Mouse (Mus musculus): ENCODE data around the gene Ttc26.
"Not testable (repeated sequence)": the region's sequence is repeated elsewhere in the genome, so short reads cannot be mapped to it uniquely, and the experiment has no call there.

The Ttc26 gene

GRCm38 (mm10) chr6:38356661-38357433 lies 24.4 kb upstream of the Ttc26 start:
- not testable (repeated sequence) for DNase-seq (ENCODE audit: low read depth, low spot score)

DNA sequence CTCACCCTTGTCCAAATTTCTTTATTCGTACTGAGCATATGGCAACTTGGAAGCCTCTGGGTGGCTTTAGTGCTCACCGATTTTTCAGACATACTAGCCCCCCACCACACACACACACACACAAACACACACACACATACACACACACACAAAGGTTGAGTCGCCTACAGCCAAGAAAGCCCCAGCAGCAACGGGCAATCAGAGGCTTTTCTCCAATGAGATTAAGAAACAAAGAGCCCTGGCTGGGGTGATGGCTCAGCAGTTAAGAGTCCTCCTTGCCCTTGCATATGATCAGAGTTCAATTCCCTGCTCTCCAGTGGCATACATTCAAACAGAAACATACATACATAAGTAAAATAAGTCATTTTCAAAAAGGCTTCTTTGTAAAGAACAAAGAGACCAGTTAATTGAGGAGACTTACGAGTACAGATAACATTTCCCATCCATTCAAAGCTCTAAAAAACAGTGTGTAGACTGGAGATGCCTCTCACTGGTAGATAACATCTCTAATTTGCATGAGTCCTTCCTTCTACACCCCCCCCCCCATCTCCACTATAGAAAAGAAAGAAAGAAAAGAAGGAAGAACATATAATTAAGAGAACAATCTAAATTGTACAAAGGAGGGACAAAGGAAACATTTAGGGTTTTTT lies 23.5 kb upstream of the Ttc26 start:
- no peak for DNase-seq (ENCODE audit: low read depth, low spot score)

DNA sequence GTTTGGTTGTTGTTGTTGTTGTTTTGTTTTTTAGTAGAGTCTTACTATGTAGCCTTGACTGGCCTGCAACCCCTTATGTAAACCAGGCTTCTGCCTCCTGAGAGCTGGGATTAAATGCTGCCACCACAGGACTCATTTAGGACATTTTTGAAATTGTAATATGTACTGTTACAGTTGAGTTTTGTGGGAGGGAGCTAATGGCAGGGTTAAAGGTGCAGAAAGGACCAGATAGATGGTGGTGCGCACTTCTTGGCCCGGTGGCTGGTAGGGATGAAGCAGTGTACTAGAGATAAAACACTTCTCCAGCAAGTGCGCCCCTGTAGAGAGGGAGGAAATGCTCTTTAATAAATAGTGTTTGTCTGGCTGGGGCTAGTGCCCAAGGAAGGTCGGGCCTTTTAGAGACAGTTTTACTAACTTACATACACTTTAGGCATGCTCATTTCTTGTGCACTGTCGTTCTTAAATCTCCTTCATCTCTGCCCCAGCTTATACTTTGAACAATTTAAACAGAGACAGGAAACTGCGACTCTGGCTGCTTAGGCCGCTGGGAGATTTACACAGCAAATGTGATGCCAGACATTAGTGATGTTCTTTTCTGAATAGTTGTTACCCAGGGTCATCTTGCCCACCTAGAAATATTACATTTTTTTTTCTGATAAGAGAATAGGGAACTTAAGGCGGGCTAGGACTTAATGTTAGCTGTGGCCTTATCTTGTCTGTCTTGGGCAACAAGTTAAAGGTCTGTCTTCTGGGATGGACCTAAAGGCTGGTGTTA lies 22.8 kb upstream of the Ttc26 start:
- no peak for DNase-seq (ENCODE audit: low read depth, low spot score)

- DNase-seq (ENCODE audit: low read depth, low spot score) = not testable (repeated sequence)
Observed at GRCm38 (mm10) chr6:38359044-38359735, 22.1 kb upstream of the Ttc26 start.

- no peak for DNase-seq (ENCODE audit: low read depth, low spot score)
Observed at GRCm38 (mm10) chr6:38359736-38360499, 21.4 kb upstream of the Ttc26 start.

DNA sequence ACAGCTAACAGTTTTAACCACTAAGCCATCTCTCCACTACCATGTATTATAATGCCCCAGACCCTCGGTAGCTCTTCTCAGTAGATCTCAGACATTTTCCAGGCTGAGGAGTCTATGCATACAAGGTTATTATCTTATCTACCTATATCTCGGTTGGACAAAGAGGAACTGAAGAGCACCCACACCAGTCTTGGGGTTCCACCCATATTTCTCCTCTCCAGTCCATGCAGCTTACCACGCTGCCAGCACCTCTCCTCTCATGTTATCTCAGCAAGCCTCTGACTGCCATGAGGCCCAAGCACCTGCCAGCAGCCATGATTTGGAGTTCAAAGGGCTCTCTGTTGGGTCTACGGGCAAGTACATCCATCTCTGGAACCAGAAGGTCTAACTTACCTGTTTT lies 20.2 kb upstream of the Ttc26 start:
- DNase-seq (ENCODE audit: low read depth, low spot score) = no peak

DNA sequence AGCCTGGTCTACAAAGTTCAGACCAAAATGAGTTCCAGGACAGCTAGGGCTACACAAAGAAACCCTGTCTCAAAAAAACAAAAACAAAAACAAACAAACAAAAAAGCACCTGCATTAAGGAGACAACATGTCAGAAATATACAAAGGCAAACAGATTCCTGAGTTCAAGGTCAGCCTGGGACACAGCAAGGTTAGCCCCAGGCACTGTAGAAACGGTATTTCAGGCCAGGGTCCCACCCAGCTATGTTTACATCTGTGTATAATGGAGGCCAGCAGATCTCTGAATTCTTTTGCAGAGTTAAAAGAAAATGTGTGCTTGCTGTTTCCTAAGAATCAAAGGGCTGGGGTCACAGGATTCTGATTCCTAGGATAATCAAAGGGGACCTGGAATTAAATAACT lies 19.3 kb upstream of the Ttc26 start:
- DNase-seq (ENCODE audit: low read depth, low spot score) = no peak

- DNase-seq (ENCODE audit: low read depth, low spot score) = no peak
Observed at GRCm38 (mm10) chr6:38363370-38363769, 17.9 kb upstream of the Ttc26 start.

- DNase-seq (ENCODE audit: low read depth, low spot score) = no peak
Observed at GRCm38 (mm10) chr6:38364121-38364520, 17.1 kb upstream of the Ttc26 start.

DNA sequence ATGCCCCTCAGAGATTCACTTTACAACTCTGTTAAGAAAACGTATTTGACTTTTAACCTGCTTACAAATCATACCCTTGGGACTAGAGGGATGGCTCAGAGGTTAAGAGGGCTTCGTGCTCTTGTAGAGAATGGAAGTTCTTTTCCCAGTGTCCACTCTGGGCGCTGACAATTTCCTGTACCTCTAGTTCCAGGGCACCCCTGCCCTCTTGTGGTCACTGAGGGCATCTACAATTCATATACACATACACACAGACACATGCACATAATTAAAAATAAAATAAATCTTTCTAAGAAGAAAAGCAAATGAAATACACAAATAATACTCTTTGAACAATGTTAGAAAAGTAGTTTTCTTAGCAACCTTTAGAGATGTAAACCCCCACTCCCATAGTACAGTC lies 11.3 kb upstream of the Ttc26 start:
- no peak for DNase-seq (ENCODE audit: low read depth, low spot score)

DNA sequence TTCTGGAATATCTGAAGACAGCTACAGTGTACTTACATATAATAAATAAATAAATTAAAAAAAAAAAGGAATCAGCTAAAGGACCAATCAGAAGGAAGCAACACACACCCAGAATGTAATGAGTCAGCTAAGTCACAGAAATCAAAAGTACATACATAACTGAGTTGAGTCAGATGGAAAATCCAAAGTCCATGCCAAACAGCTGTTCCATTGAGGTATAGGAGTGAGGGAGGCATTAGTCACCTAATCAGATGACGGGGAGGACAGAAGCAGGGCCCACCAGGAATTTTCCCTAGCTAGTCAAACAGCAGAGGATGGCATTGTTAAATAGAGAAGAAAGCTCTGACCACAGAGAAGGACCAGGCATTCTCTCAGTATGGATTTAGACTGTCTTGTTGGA lies 7.0 kb upstream of the Ttc26 start:
- DNase-seq (ENCODE audit: low read depth, low spot score) = no peak

DNA sequence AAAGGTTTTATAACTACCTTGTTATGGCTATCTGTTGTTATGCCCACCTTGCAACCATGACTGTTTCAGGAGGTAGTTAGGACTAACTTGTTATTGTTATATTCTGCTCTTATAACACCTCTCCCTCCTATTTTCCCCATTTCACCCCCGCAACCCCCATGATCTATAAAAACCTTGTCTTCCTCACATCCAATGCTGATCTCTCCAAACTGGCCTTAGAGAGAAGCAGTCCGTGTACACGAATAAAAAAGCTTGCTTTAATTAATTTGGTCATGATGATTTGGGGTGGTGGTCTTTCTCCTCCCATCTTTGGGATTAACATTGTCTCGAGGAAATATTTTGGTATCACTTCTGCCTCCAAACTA lies 523 bp upstream of the Ttc26 start:
- DNase-seq (ENCODE audit: low read depth, low spot score) = no peak

DNA sequence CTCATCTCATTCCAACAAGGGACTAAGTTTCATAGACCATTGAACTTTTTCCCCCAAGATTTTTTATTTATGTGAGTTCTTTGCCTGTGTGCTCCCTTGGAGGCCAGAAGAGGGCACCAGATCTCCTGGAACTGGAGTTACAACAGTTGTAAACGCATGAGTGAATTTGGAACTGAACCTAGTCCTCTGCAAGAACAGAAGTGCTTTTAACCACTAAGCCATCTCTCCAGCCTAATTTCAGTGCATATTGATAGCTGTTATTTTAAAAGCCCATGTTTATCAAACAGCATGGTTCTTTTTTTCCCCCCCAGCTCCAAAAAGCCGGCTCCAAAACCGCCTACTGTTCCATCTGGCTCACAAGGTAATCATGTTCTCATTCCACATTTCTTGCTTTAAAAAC lies 8.4 kb downstream of the Ttc26 start:
- DNase-seq (ENCODE audit: low read depth, low spot score) = peak; percentile 39

- not testable (repeated sequence) for DNase-seq (ENCODE audit: low read depth, low spot score)
Observed at GRCm38 (mm10) chr6:38432457-38432856, 51.2 kb downstream of the Ttc26 start.

DNA sequence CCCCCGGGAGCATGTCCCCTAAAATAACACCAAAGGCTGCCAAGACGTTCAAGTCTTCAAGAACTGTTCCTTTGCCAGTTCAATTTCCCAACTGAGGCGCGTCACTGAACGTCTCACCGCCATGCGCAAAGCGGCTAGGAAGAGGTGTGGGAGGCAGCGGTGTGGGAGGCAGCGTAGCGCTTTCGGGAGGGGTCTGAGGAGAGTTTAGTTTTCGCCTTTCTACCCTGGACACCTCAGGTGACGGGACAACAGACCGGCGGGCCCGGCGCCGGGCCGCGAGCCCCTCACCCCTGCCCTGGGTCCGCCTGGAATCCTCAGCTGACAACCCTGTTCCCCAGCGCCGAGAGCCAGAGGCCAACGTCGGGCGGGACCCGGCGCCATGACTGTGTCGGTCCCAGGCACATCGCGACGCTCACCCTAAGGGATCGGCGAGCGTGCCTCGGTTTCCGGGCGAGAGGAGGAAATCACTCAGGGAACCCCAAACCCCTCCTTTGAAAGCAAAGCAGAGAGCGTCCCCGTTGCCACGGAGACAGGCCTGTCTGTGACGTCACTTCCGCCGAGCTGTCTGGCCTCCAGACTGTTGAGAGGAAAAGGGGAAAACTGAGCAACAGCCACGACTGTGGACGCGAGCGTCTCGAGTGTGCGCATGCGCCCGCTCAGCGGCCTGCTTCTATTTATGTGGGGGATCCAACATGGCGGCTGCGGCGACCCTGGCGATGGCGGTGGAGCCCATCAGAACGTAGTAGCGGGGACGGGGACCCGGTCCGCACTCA lies 52.2 kb downstream of the Ttc26 start, which contains the start of gene Ubn2:
TSS of gene Ubn2 (plus strand) at position 690 of the 773 bp plus-strand sequence.
- DNase-seq (ENCODE audit: low read depth, low spot score) = peak; percentile 100

GRCm38 (mm10) chr6:38434055-38435023 lies 53.1 kb downstream of the Ttc26 start:
- DNase-seq (ENCODE audit: low read depth, low spot score) = peak; percentile 73

GRCm38 (mm10) chr6:38443842-38444241 lies 62.6 kb downstream of the Ttc26 start:
- DNase-seq (ENCODE audit: low read depth, low spot score) = no peak

DNA sequence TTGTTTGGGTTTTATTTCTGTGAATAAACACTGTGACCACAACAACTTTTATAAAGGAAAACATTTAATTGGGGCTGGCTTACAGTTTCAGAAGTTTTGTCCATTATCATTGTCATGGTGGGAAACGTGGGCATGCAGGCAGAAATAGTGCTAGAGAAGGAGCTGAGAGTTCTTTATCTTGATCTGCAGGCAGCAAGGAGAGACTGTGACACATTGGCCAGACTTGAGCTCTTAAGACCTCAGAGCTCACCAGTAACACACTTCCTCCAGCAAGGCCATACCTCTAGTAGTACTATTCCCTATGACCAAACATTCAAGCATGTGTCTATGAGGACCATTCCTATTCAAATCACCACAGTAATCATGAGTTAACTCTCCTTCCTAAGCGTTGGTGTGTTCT lies 67.0 kb downstream of the Ttc26 start:
- DNase-seq (ENCODE audit: low read depth, low spot score) = no peak

GRCm38 (mm10) chr6:38453049-38453448 lies 71.8 kb downstream of the Ttc26 start:
- no peak for DNase-seq (ENCODE audit: low read depth, low spot score)

Data from mesoderm, embryonic 11.5 days (tissue).